Mouse (Mus musculus): Measurements from ENCODE around the gene C130026I21Rik.
"Not testable (repeated sequence)": the region's sequence is repeated elsewhere in the genome, so short reads cannot be mapped to it uniquely, and the experiment has no call there.

DNA sequence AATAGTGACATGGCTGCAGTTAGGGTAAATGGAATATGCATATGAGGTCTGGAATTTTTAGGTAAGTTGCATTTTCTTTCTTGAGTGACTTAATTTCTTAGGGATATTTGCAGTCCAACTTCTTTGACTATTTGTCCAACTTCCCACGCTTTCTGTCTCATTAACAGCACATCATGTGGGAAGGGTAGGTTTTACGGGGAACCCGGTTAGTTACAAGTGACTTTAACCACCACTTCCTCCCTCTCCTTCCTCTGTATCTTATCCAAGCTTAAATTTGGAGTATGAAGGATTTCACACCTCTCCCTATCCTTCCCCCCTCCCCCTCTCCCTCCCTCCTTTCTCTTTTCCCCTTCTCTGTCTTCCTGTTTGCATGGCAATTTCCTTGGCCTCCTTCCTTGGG, 259.4 kb downstream of the C130026I21Rik start:
- not testable (repeated sequence) for TF ChIP-seq CTCF, EP300 (IDR thresholded peaks at IDR 0.05; ENCODE audit: low read depth)
